Mouse (Mus musculus) CH12.LX (cell line): ENCODE measurements around the gene Vav1. TPM values are rescaled to one million over a fixed set of nuclear protein-coding genes. Genes with fewer than 3 reads are reported as not detected.

Source experiments
- DNase-seq: peaks from one replicate; pipeline ENCODE4 v3.0.0-alpha.2; 2013; ENCODE audit errors: extremely low read depth
- H3K27ac ChIP-seq: 2 replicates; pipeline ENCODE4 v1.5.1; 2012; ENCODE audit warnings: low read depth, mild to moderate bottlenecking, control low read depth, moderate library complexity; ENCODE audit not compliant: insufficient read depth
- H3K27me3 ChIP-seq: replicated peaks from 2 replicates; pipeline ENCODE3; 2012; ENCODE audit warnings: inconsistent platforms
- H3K36me3 ChIP-seq, 2 experiments: replicated peaks in 1 of 2; 2 replicates each; pipeline versions ENCODE3 to v1.6.1; 2012; ENCODE audit warnings: inconsistent platforms in 1 of 2, low read length in 1 of 2, mild to moderate bottlenecking in 1 of 2, mixed read lengths in 1 of 2, moderate library complexity in 1 of 2; ENCODE audit not compliant: control insufficient read depth in 1 of 2, insufficient read depth in 1 of 2
- H3K4me1 ChIP-seq, 2 experiments: 2 replicates each; pipeline ENCODE4 v1.6.1; 2012; ENCODE audit warnings: inconsistent platforms in 1 of 2, moderate library complexity in 1 of 2; ENCODE audit not compliant: insufficient read depth in 2 of 2, control insufficient read depth in 1 of 2
- H3K4me2 ChIP-seq: 2 replicates; pipeline ENCODE4 v1.6.1; 2012; ENCODE audit warnings: low read depth, mild to moderate bottlenecking, control low read depth; ENCODE audit not compliant: poor library complexity, insufficient read depth, severe bottlenecking
- H3K4me3 ChIP-seq, 3 experiments: fragments of 150-350 bp in 1 of 3; sonication (generic) in 1 of 3; replicated peaks in 1 of 3; 2 replicates each; pipeline versions ENCODE3 to v1.5.1; 2011 to 2012; ENCODE audit warnings: low read depth in 2 of 3, low read length in 2 of 3, mild to moderate bottlenecking in 2 of 3, moderate library complexity in 2 of 3, control low read depth in 1 of 3, improper control_type of control experiment in 1 of 3, inconsistent platforms in 1 of 3, mixed read lengths in 1 of 3; ENCODE audit not compliant: poor library complexity in 1 of 3
- H3K79me2 ChIP-seq: replicated peaks from 2 replicates; pipeline ENCODE4 v1.6.1; 2012; ENCODE audit warnings: mild to moderate bottlenecking, moderate library complexity; ENCODE audit not compliant: control insufficient read depth, poor library complexity, insufficient read depth, severe bottlenecking; ENCODE audit errors: extremely low read depth
- H3K9ac ChIP-seq: 2 replicates; pipeline ENCODE4 v1.6.1; 2012; ENCODE audit warnings: low read depth, mild to moderate bottlenecking, control low read depth, moderate library complexity; ENCODE audit not compliant: insufficient read depth
- H3K9me3 ChIP-seq: replicated peaks from 2 replicates; pipeline ENCODE3; 2012; ENCODE audit warnings: low read length, inconsistent platforms, mixed read lengths
- CHD1 ChIP-seq: IDR thresholded peaks from 2 replicates; pipeline ENCODE4 v1.6.1; 2012; ENCODE audit warnings: low read depth, low read length, improper control_type of control experiment, inconsistent platforms
- ELF1 ChIP-seq: IDR thresholded peaks from 2 replicates; pipeline ENCODE4 v1.6.1; 2014; ENCODE audit warnings: low read depth, mild to moderate bottlenecking, inconsistent platforms, low read length, improper control_type of control experiment
- EP300 ChIP-seq: IDR thresholded peaks from 2 replicates; pipeline ENCODE4 v1.6.1; 2011; ENCODE audit warnings: low read length, improper control_type of control experiment
- JUND ChIP-seq: conservative IDR thresholded peaks from 2 replicates; pipeline ENCODE4 v1.6.1; 2011; ENCODE audit warnings: low read depth, low read length, improper control_type of control experiment
- MEF2A ChIP-seq: IDR thresholded peaks from 2 replicates; pipeline ENCODE4 v1.6.1; 2014; ENCODE audit warnings: low read depth, mild to moderate bottlenecking, inconsistent platforms, low read length, improper control_type of control experiment, borderline replicate concordance
- MXI1 ChIP-seq: IDR thresholded peaks from 2 replicates; pipeline ENCODE4 v1.6.1; 2011; ENCODE audit warnings: mild to moderate bottlenecking, low read depth, low read length, improper control_type of control experiment
- MYC ChIP-seq: IDR thresholded peaks from 2 replicates; pipeline ENCODE4 v1.6.1; 2011; ENCODE audit warnings: low read depth, mild to moderate bottlenecking, improper control_type of control experiment, low read length
- SMC3 ChIP-seq: IDR thresholded peaks from 2 replicates; pipeline ENCODE4 v1.6.1; 2011; ENCODE audit warnings: low read depth, low read length, improper control_type of control experiment
- TBP ChIP-seq: conservative IDR thresholded peaks from 2 replicates; pipeline ENCODE4 v1.6.1; 2011; ENCODE audit warnings: low read depth, low read length, improper control_type of control experiment
- UBTF ChIP-seq: IDR thresholded peaks from 2 replicates; pipeline ENCODE4 v1.6.1; 2012; ENCODE audit warnings: low read depth, mild to moderate bottlenecking, inconsistent platforms, low read length, improper control_type of control experiment, moderate library complexity
- USF2 ChIP-seq: conservative IDR thresholded peaks from 2 replicates; pipeline ENCODE4 v1.6.1; 2011; ENCODE audit warnings: low read depth, low read length, improper control_type of control experiment
- ZC3H11A ChIP-seq: IDR thresholded peaks from 2 replicates; pipeline ENCODE4 v1.6.1; 2012; ENCODE audit warnings: low read depth, mild to moderate bottlenecking, inconsistent platforms, low read length, improper control_type of control experiment
- ZKSCAN1 ChIP-seq: IDR thresholded peaks from 2 replicates; pipeline ENCODE4 v1.6.1; 2012; ENCODE audit warnings: low read depth, inconsistent platforms, low read length, improper control_type of control experiment, borderline replicate concordance
- dilution Hi-C: fragments of 300-500 bp; cut with MboI; formaldehyde crosslinking; loops from 2 replicates; pipeline ENCODE4 v1.14.3; 2020; ENCODE audit warnings: low sequenced_read_pairs; ENCODE audit not compliant: extremely low pct_unique_long_range_greater_than_20kb, extremely low pct_ligation_motif_present
- in situ Hi-C: fragments of 300-500 bp; cut with MboI; formaldehyde crosslinking; loops from 3 replicates; pipeline ENCODE4 v1.14.3; 2019; ENCODE audit warnings: low sequenced_read_pairs, low pct_ligation_motif_present, low pct_unique_long_range_greater_than_20kb, mixed read lengths
- polyA plus RNA-seq: library from polyadenylated mRNA; unstranded; fragments of >175 nt; gene quantifications from 2 replicates; pipeline ENCODE4 v1.2.1, GENCODE M21; 2012; ENCODE audit warnings: low read depth; ENCODE audit not compliant: insufficient read length
- total RNA-seq, 2 experiments: library from RNA; depleted of rRNA; stranded (reverse); fragments of 300-350 nt in 1 of 2; fragments of >200 nt in 1 of 2; gene quantifications; 2 replicates each; pipeline ENCODE4 v1.2.3; 2012 to 2014

Vav1 gene
- total and polyA plus RNA-seq, 3 experiments: 60.3 to 90.9 (median 84.3) TPM

DNA sequence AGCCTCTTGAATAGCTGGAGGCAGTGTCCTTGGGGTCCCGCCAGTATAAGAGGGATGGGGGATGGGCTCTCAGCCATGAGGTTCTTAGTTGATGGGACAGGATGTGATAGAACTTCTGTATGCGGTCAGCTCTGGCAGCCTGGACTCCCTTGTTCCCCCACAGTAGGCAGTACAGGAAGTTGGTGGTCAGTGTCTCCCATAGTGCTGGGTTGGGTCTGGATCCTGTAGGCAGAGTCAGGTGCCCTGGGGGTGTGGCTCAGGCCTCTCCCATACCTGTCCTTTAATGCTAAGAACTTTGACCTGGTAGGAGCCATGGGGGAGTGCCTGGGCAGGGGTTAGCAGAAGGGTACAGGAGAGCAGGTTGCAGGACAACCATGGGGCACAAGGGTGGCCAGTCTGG lies 14.7 kb upstream of the Vav1 start:
- Histone ChIP-seq H3K4me2 (no peak overlapping the region), H3K27me3 (no peaks in the 10 kb centered on the region), H3K4me1 (peaks cover 0 to 10% of the 10 kb centered on the region in 2 experiments; a peak in 2 of 4 replicates), H3K36me3 (peaks cover 19 to 63% of the 10 kb centered on the region in 2 experiments), H3K4me3 (no peak overlapping the region)
- in situ Hi-C loops: no loop called here
- DNase-seq: no peak
- no peak for TF ChIP-seq CHD1
- TF ChIP-seq, all 38 proteins: peak for 0
- no peaks in the 10 kb centered on the region for H3K9me3 ChIP-seq
- no peak overlapping the region for H3K27ac ChIP-seq
- dilution Hi-C loops: no loop called here
- H3K79me2 ChIP-seq: no peaks in the 10 kb centered on the region
- H3K9ac ChIP-seq: no peak overlapping the region

DNA sequence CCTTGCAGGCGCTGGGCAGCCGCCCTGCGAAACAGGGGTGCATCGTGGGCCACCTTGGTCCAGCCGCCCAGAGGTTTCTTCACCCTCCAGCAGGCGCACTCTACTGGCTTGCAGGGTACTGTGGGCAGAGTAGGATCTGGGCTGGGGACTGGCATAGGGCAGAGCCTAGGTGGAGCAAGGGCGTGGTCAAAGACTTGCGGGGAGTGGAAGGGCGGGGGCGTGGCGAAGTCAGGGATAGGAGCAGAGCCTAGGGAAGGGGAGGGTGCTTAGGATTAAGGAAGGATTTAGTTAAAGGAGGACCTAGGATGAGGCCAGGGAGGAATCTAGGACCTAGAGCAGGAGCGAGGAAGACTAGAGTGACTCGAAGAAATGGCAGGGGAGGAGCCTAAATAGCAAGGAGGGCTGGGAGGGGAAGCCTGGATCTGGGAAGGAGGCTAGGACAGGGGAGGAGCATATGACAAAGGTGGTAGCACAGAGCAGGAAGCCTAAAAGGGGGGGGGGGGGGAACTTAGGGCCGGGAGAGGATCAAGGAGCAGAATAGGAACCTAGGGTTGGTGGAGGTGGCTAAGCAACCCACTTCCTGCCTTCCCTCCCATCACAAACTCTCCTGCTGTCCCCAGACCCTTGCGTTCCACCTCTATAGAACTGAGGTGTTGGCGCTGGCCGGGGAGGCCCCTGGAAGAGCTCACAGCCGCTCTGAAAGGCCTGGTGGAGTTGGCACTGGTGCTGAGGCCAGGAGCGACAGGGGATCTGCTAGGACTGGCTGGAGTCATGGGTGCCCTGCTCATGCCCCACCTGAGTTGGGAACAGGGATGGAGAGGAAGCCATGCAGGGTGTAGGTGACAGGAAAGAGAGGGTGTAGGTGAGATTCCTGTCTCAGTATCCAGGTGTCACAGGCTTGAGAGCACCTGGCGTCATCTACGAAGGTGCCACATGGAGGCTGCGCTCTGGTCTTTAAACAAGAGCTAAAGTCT lies 13.6 kb upstream of the Vav1 start:
- in situ Hi-C loops (no loop called here), dilution Hi-C loops (no loop called here)
- no peak overlapping the region for H3K4me3 ChIP-seq
- no peak for DNase-seq
- H3K27ac ChIP-seq: no peak overlapping the region
- no peaks in the 10 kb centered on the region for H3K79me2 ChIP-seq
- TF ChIP-seq ELF1 (no peak), SMC3 (no peak), MEF2A (no peak), MXI1 (no peak), USF2 (no peak), TBP (no peak), JUND (no peak), CHD1 (no peak), UBTF (no peak), ZKSCAN1 (no peak), MYC (no peak), EP300 (no peak), ZC3H11A (no peak)
- no peaks in the 10 kb centered on the region for H3K27me3 ChIP-seq
- no peak overlapping the region for H3K4me2 ChIP-seq
- no peak overlapping the region for H3K9ac ChIP-seq
- peaks cover 0 to 10% of the 10 kb centered on the region in 2 experiments; a peak in 2 of 4 replicates for H3K4me1 ChIP-seq
- H3K9me3 ChIP-seq: no peaks in the 10 kb centered on the region
- H3K36me3 ChIP-seq: peaks cover 17 to 52% of the 10 kb centered on the region in 2 experiments
